Mouse (Mus musculus) right cerebral cortex, postnatal 14 days (tissue): ENCODE data around the gene Txlng.
"Not testable (repeated sequence)": the region's sequence is repeated elsewhere in the genome, so short reads cannot be mapped to it uniquely, and the experiment has no call there.

Experiments
- DNase-seq: peaks from one replicate; pipeline ENCODE4 v3.0.0; 2022

Gene Txlng

GRCm38 (mm10) chrX:162829203-162829708 is at the start of gene Txlng:
TSS of gene Txlng (minus strand) at chrX:162829454.
- peak; percentile 91 for DNase-seq

GRCm38 (mm10) chrX:162878236-162878635 is 49.0 kb upstream of the Txlng start:
- no peak for DNase-seq

DNA sequence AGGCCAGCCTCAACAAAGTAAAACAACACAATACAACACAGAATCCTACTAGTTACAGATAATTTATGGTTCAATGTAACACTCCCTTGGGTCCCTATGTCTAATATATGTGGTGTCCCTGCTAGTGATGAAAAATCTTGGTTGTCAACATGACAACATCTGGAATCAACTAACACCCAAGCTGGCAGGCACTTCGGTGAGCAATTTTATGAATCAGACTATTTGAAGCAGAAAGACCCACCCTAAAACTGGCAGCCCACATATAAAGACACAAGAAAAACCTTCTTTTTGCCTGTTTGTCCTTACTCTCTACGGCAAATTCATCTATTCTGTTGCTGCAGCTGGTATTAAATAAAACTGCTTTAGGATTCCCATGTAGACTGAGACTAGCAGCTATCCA is 44.5 kb upstream of the Txlng start:
- no peak for DNase-seq

- no peak for DNase-seq
These were observed 42.7 kb upstream of the Txlng start for GRCm38 (mm10) chrX:162871734-162872517.

GRCm38 (mm10) chrX:162868294-162868965 is 39.2 kb upstream of the Txlng start:
- DNase-seq: no peak

- no peak for DNase-seq
These were observed 19.4 kb upstream of the Txlng start for GRCm38 (mm10) chrX:162848682-162849081.

GRCm38 (mm10) chrX:162845531-162845930 is 16.3 kb upstream of the Txlng start:
- no peak for DNase-seq

- DNase-seq: no peak
These were observed 15.3 kb upstream of the Txlng start for GRCm38 (mm10) chrX:162844447-162845100.

DNA sequence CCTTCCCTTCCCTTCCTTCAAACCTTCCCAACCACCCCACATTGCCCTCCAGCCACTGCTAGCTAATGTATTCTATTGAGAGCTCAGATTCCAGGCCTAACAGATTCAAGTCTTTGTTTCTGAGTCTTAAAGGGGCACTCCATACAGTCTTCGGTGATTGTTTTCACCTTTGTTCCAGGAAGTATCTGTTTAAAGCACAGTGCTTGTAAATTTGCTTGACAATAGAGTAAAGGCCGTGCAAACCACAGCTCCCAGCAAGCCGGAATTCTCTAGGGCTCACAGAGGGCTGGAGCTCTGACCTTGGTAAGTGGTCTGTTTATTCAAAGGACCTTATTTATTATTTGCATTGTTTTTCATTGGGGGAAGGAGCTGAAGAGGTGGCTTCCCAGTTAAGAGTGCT is 2.8 kb upstream of the Txlng start:
- no peak for DNase-seq

- DNase-seq: no peak
These were observed 2.3 kb upstream of the Txlng start for GRCm38 (mm10) chrX:162831542-162831941.

GRCm38 (mm10) chrX:162831036-162831435 is 1.8 kb upstream of the Txlng start:
- DNase-seq: no peak

GRCm38 (mm10) chrX:162830313-162830712 is 1.1 kb upstream of the Txlng start:
- not testable (repeated sequence) for DNase-seq

DNA sequence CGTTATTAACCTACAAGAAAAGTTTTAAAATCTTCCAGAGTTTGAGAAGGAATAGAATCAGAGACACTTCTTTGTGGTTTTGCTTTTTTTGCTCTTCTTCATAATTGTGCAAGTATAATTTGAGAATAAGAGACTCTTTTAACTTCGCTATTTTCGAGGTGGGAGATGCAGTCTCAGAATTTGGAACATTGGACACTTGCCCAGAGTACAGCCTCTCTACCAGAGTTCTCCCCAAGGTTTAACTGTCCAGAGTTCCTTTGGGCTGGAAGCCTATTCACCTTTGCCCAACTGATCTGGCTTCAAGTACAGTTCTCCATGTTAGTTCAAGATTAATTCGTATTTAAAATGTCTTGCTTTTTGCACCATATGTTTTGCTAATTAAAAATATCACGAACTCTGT is 487 bp upstream of the Txlng start:
- DNase-seq: no peak

- peak; percentile 5 for DNase-seq
These were observed 471 bp downstream of the Txlng start for GRCm38 (mm10) chrX:162828783-162829182.

DNA sequence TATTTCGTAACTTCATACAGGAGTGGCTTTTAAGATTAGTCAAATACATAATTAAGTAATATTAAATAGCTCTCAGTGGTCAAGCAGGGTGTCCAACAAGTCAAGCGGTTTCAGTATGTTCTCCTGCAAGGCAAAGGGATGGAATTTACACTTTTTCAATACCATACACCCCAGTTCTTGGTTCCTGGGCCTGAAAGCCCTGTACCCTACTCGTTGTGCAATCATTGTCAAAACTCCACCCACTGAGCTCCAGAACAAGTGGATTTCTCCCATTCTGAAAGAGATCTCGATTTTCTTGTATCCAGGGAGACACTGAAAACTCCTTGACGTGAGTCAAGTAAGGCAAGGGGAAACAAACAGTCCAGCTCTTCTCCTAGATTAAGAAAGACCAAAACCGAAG is 1.2 kb downstream of the Txlng start:
- DNase-seq: no peak

- peak; percentile 30 for DNase-seq
These were observed 28.9 kb downstream of the Txlng start for GRCm38 (mm10) chrX:162800371-162800770.

DNA sequence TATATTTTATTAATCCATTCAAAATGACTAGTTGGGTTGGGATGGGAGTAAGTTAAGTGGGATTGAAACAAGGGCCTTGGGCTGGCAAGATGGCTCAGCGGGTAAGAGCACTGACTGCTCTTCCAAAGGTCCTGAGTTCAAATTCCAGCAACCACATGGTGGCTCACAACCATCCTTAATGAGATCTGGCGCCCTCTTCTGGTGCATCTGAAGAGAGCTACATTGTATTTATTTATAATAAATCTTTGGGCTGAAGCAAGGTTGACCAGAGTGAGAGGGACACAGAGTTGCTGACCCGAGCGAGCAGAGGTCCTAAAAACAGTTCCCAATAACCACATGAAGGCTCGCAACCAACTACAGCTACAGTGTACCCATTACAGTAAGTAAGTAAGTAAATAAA is 37.9 kb downstream of the Txlng start:
- not testable (repeated sequence) for DNase-seq

GRCm38 (mm10) chrX:162788372-162788771 is 40.9 kb downstream of the Txlng start:
- no peak for DNase-seq

- DNase-seq: no peak
These were observed 58.5 kb downstream of the Txlng start for GRCm38 (mm10) chrX:162770726-162771125.

DNA sequence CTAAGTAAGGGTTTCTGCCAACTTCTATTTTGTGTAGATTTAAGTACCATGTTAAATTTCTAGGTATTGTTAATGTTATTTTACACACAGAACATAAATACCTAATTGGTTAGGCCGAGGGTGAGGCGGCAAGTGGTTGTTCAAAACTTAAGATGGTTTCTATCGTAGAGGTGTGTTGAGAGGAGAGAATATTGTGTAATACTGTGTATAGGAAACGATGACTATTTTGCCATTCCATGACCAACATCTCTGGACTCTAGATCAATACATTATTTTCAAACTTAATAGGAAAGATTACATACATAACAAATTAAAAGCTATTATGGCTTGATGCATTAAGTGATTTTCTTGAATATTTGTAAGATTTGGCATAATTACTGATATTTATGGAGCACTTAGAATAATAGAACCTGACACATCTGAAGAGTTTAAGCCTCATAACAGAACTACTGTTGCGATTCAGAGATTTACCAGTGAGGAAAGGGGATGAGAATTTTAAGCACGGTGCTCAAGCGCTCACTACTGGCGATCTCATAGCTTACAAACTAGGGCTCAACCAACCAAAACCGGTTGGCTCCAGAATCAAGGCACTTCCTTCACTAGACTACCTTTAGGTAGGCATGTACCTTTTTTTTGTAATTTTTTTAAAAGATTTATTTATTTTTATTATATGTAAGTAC is 67.4 kb downstream of the Txlng start:
- no peak for DNase-seq

- peak; percentile 26 for DNase-seq
These were observed 68.2 kb downstream of the Txlng start for GRCm38 (mm10) chrX:162760958-162761515.

GRCm38 (mm10) chrX:162760115-162760942 is 68.9 kb downstream of the Txlng start, which contains the start of gene Rbbp7:
TSS of gene Rbbp7 (plus strand) at chrX:162760402.
- peak; percentile 88 for DNase-seq
